Mouse (Mus musculus): Measurements from ENCODE around the gene Cacna1b.

DNA sequence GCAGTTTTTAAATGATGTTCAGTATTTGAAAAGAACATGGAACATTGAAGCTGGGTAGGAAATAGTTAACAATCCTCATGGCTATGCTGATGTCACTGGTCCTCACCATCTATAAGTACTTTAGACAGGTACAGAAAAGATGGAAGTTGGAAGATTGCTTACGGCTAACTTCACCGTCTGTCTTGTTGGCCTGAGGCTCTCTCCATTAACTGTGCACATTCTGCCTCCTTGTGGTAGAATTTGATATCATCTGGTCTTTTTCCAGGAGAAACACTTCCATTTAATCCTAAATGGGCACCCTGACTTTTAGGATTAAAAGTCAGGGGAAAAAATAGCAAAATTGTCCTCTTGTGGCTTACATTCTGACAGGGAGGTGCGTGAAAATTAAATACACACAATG, 194.4 kb downstream of the Cacna1b start:
- TF ChIP-seq POLR2A (IDR thresholded peaks at IDR 0.05; ENCODE audit: control insufficient read depth, extremely low read depth, insufficient read depth, low read length, poor library complexity), result no peak
- no peak for TF ChIP-seq CTCF (IDR thresholded peaks at IDR 0.05; ENCODE audit: borderline replicate concordance, control insufficient read depth, extremely low read depth, insufficient read depth, low read length, poor library complexity)
